Mouse (Mus musculus): ENCODE results near the gene Fbf1.

DNA sequence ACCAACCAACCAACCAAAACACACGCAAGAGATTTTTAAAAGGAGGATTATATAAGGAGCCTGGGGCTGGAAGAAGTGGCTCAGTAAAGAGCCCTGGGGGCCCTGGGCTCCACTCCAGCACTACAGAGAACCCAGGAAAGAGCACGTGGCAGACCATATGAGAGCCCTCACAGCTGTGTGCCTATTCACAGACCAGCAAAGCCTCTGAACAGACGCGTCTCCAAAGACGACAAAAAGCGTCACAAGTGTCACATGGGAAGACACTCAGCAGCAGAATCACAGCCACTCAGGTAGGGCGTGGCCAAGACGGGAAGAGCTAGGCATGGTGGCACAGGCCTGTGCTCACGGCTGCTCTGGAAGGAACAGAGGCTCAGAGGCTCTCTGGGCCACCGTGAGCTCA, 5.8 kb downstream of the Fbf1 start:
- TF ChIP-seq CTCF (IDR thresholded peaks at IDR 0.05) = no peak
- TF ChIP-seq EP300 (IDR thresholded peaks at IDR 0.05; ENCODE audit: insufficient read depth, low read depth, low read length) = no peak

All from heart, adult 2 months (tissue).